Mouse (Mus musculus) brain, embryonic 14.5 days (tissue): ENCODE results near the gene Fzd1. TPM values are rescaled to one million over a fixed set of nuclear protein-coding genes. Genes with fewer than 3 reads are reported as not detected.

ENCODE experiments used
- DNase-seq: peaks from one replicate; pipeline ENCODE4 v3.0.0-alpha.2; 2011; ENCODE audit warnings: low read depth
- CTCF ChIP-seq: fragments of 200-500 bp; IDR thresholded peaks from 2 replicates; pipeline ENCODE4 v1.5.1; 2012; ENCODE audit warnings: inconsistent platforms, mild to moderate bottlenecking, moderate library complexity, borderline replicate concordance; ENCODE audit not compliant: insufficient read depth, insufficient read length; ENCODE audit errors: extremely low read depth
- POLR2A ChIP-seq: fragments of 200-500 bp; IDR thresholded peaks from 2 replicates; pipeline ENCODE4 v1.6.1; 2012; ENCODE audit warnings: mild to moderate bottlenecking, inconsistent platforms, borderline replicate concordance; ENCODE audit not compliant: poor library complexity, insufficient read depth, insufficient read length, severe bottlenecking; ENCODE audit errors: extremely low read depth
- polyA plus RNA-seq: library from polyadenylated mRNA; depleted of rRNA; stranded (reverse); fragments of >200 nt; gene quantifications from 2 replicates; pipeline ENCODE4 v1.2.3, GENCODE M21; 2012

The Fzd1 gene
- polyA plus RNA-seq, 1 experiment = 52.8 TPM

GRCm38 (mm10) chr5:4735461-4735860 is 22.4 kb downstream of the Fzd1 start:
- TF ChIP-seq POLR2A (no peak), CTCF (no peak)
- DNase-seq = peak; percentile 20

- DNase-seq = peak; percentile 58
- TF ChIP-seq POLR2A = no peak
- no peak for TF ChIP-seq CTCF
Measured at GRCm38 (mm10) chr5:4733239-4733638, 24.6 kb downstream of the Fzd1 start.

- no peak for DNase-seq
- TF ChIP-seq CTCF (no peak), POLR2A (no peak)
Measured at GRCm38 (mm10) chr5:4732241-4733229, 25.3 kb downstream of the Fzd1 start.

- peak; percentile 71 for DNase-seq
- no peak for TF ChIP-seq POLR2A
- no peak for TF ChIP-seq CTCF
Measured at GRCm38 (mm10) chr5:4731743-4732215, 26.1 kb downstream of the Fzd1 start.

GRCm38 (mm10) chr5:4731064-4731463 is 26.8 kb downstream of the Fzd1 start:
- no peak for TF ChIP-seq CTCF
- no peak for TF ChIP-seq POLR2A

More at GRCm38 (mm10) chr5:4731064-4731463, 26.8 kb downstream of the Fzd1 start:
- DNase-seq = no peak
